Mouse (Mus musculus) heart, embryonic 10.5 days (tissue): Measurements from ENCODE around the gene Il3. TPM values are rescaled to one million over a fixed set of nuclear protein-coding genes. Genes with fewer than 3 reads are reported as not detected.
"Not testable (repeated sequence)": the region's sequence is repeated elsewhere in the genome, so short reads cannot be mapped to it uniquely, and the experiment has no call there.

Source experiments
- DNase-seq: peaks from one replicate; pipeline ENCODE4 v3.0.0-alpha.2; 2017; ENCODE audit warnings: low spot score
- H3K27ac ChIP-seq: fragments of 300-500 bp; sonication (generic); 2 replicates; pipeline ENCODE4 v1.5.1; 2016; ENCODE audit warnings: mild to moderate bottlenecking
- H3K27me3 ChIP-seq: fragments of 300-500 bp; sonication (generic); 2 replicates; pipeline ENCODE4 v1.6.1; 2016; ENCODE audit warnings: mild to moderate bottlenecking; ENCODE audit not compliant: poor library complexity, insufficient read depth, severe bottlenecking
- H3K36me3 ChIP-seq: fragments of 300-500 bp; sonication (generic); 2 replicates; pipeline ENCODE4 v1.6.1; 2016; ENCODE audit warnings: mild to moderate bottlenecking, moderate library complexity
- H3K4me1 ChIP-seq: fragments of 300-500 bp; sonication (generic); 2 replicates; pipeline ENCODE4 v1.6.1; 2016; ENCODE audit warnings: mild to moderate bottlenecking
- H3K4me3 ChIP-seq: fragments of 300-500 bp; sonication (generic); 2 replicates; pipeline ENCODE4 v1.5.1; 2016; ENCODE audit warnings: mild to moderate bottlenecking, moderate library complexity
- H3K9me3 ChIP-seq: fragments of 300-500 bp; sonication (generic); 2 replicates; pipeline ENCODE4 v1.6.1; 2016; ENCODE audit warnings: mild to moderate bottlenecking, moderate library complexity
- WGBS: fragments of 180-500 bp; shearing (Covaris S2); methylation state at CpG from one replicate; pipeline ENCODE4 v1.1.7; 2016; 5-methylcytosine and 5-hydroxymethylcytosine counted together
- polyA plus RNA-seq: library from polyadenylated mRNA; unstranded; fragments of >200 nt; fragmentation: Nextera tagmentation; extraction: Ambion mirVana; gene quantifications from 2 replicates; pipeline ENCODE4 v1.2.1, GENCODE M21; 2016

The Il3 gene
- polyA plus RNA-seq, 1 experiment from 2014 or later = not detected

DNA sequence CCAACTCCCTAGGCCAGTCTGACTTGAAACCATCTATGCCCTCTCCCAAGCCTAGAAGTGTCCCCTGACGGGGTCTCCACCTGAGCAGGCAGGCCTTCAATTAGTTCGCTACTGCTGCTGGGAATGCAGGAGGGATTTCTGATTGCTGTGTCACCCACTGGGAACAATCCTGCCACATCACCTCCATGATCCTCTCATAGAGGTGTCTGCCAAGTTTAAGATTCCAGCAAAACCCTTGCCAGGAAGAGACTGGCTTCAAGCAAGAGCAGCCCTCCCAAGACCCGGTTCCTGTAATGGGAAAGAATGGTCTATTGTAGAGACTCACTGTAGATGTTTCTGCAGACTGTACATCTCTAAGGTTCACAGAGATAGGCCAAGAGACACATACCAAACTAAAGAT lies 35.5 kb upstream of the Il3 start:
- Histone ChIP-seq H3K4me1 (peaks cover 12% of the 10 kb centered on the region), H3K27me3 (peaks cover 51% of the 10 kb centered on the region), H3K36me3 (no peaks in the 10 kb centered on the region), H3K27ac (no peak overlapping the region), H3K9me3 (no peaks in the 10 kb centered on the region), H3K4me3 (no peak overlapping the region)
- 83% methylated on average over 3 of the region's 3 CpGs for WGBS
- no peak for DNase-seq

DNA sequence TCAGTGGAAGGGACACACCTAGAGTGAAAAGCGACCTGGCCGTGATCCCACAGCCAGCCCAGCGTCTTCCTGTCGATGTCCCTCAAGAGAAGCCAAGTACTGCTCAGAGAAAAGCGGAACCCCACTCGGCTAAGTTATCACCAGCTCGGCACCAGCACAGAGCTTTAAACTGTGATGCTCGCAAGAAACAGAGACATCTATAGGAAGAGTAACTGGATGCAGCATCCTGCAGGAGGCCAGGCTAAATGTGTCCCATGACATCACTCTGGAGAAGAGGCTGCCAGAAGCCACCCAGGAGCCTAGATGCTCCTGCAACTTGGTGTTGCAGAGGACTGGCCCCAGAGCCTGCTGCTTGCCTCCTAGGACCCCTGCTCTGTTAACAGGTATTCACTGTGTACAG lies 34.9 kb upstream of the Il3 start:
- 76% methylated on average over 8 of the region's 8 CpGs for WGBS
- peaks cover 50% of the 10 kb centered on the region for H3K27me3 ChIP-seq
- H3K9me3 ChIP-seq = no peaks in the 10 kb centered on the region
- DNase-seq = no peak
- H3K27ac ChIP-seq = no peak overlapping the region
- no peak overlapping the region for H3K4me3 ChIP-seq
- peaks cover 12% of the 10 kb centered on the region for H3K4me1 ChIP-seq
- H3K36me3 ChIP-seq = no peaks in the 10 kb centered on the region

DNA sequence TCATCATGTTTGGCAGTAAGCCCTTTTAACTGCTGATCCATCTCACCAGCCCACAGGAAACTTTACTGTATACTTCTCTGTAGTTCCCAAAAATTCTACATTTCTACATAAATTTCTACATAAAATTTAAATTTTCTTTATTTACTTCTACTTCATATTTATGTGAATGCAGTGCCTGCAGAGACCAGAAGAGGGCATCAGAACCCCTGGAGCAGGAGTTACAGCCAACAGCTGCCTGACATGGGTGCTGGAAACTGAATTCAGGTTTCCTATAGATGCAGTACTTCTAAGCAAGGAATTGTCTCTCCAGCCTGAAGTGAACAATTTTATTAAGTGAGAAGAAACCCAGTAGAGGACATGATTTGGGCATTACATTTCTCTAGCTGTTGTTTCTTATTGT lies 31.7 kb upstream of the Il3 start:
- Histone ChIP-seq H3K4me1 (peaks cover 5% of the 10 kb centered on the region), H3K4me3 (no peak overlapping the region), H3K36me3 (no peaks in the 10 kb centered on the region), H3K9me3 (no peaks in the 10 kb centered on the region), H3K27me3 (peaks cover 18% of the 10 kb centered on the region), H3K27ac (no peak overlapping the region)
- no peak for DNase-seq

DNA sequence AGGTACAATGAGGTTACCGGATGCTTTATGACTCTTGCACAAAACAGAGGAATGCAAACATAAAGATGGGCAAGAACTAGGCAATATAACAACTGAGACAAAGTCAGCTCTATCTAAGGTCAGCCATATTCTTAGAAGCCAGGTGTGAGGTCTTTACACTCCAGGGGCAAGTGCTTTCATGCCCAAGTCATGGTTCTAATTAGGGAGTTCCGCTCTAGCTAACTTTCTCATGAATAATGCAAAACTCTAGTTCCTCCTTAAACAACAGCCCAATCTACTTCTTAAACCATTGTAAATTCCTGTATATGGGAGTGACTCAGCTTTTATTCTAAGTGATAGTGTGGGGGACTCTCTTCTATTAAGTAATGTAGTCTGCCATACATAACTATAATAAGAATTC lies 30.4 kb upstream of the Il3 start:
- H3K27ac ChIP-seq, H3K9me3 ChIP-seq, H3K4me3 ChIP-seq, H3K27me3 ChIP-seq, DNase-seq, H3K36me3 ChIP-seq, H3K4me1 ChIP-seq: not testable (repeated sequence)
- WGBS = 86% methylated on average over 2 of the region's 2 CpGs

DNA sequence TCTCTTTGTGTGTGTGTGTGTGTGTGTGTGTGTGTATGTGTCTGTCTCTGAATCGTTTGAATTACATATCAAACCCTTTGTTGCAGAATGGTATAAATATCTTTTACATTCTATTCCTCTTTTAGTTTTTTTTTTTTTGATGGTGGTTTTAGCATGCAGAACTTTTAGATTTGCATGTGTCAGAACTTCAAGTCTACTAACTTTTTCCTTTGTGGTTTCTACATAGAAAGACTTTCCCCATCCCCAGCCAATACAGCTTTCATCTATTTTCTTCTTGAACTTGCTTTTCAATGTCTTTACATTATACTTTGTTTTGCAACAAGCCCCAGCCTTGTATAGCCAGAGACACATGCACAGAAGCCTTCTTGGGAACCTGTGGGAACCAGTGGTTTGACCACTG lies 29.7 kb upstream of the Il3 start:
- Histone ChIP-seq H3K4me3 (no peak overlapping the region), H3K27ac (no peak overlapping the region), H3K36me3 (no peaks in the 10 kb centered on the region), H3K9me3 (no peaks in the 10 kb centered on the region), H3K27me3 (0 out of 2 replicates have a peak, but pooled peaks cover 2% of the 10 kb centered on the region), H3K4me1 (no peaks in the 10 kb centered on the region)
- no peak for DNase-seq
- 84% methylated on average over 1 of the region's 1 CpGs for WGBS

DNA sequence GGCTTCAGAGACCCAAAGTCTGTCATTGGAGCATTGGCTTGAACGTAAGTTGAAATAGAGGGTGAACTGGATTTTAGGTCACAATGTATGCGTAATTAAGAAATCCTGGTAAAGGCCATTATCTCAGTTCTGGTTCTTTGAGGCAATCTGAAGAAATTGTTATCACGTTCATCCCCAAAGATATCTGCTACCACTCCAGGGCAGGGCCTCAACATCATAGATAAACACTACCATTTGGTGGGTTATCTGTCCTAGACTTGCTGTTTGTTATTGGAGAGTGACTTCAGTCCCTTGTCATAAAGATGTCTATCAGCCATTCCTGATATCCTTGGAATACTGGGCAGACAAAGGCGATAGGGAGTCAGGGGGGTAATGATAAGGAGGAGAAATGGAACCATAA lies 28.9 kb upstream of the Il3 start:
- 72% methylated on average over 4 of the region's 4 CpGs for WGBS
- no peaks in the 10 kb centered on the region for H3K27me3 ChIP-seq
- no peak overlapping the region for H3K27ac ChIP-seq
- no peaks in the 10 kb centered on the region for H3K9me3 ChIP-seq
- no peaks in the 10 kb centered on the region for H3K4me1 ChIP-seq
- no peak overlapping the region for H3K4me3 ChIP-seq
- no peak for DNase-seq
- no peaks in the 10 kb centered on the region for H3K36me3 ChIP-seq

DNA sequence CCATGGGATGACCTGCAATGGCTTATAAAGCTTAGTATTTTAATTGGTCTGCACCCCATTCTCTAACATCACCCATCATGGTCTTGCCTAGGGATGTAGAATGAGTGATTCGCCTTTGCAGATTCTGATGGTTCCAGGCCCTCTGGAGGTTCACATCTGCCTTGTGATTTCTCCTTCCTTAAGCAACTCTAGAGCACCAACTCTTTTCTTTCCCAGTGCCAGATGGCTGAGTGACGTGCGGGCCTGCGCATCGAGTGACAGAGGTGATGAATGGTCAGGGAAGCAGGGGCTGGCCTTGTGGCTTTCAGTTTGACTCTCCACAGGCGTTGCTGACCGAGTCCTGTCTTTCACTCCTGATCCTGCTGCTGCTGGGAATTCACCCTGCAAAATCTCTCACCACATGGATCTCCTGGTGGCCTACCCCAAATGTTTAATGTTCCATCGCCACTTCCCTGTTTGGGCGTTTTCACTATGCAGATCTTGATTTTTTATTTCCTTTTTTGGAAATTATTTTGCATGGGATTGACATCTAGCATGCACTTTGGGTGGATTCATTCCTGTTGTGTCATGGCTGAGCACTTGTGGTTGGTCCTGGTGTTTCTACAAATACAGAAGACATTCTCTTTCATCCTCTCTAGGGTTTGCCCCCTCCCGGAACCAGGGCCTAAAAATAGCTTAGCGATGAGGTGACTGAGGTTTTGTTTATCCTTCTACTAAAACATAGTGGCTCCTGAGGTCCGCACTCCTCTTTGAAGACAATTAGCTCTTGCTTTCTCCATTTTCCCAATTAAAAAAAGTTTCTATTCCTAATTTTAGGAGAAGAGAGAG lies 27.1 kb upstream of the Il3 start:
- WGBS = 61% methylated on average over 12 of the region's 12 CpGs

DNA sequence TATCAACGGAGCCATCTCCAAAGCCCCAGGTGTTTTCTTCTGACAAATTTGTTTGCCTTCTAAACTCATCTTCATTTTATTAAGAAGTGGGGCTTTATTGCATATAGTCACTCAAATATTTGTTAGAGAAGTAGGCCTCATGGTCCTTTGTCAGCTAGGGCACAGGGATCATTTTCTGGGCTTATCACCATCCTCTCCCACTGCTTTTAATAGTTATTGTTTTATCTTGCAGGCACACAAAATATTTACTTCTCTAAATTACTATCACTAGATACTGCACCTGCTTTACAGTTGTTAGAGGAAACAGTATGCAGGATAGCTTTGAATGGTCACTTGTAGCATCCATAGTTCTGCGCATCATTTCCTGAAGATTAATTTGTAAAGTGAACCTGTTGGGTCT lies 25.1 kb upstream of the Il3 start:
- 83% methylated on average over 2 of the region's 2 CpGs for WGBS
- H3K9me3 ChIP-seq = no peaks in the 10 kb centered on the region
- H3K36me3 ChIP-seq = no peaks in the 10 kb centered on the region
- H3K27me3 ChIP-seq = no peaks in the 10 kb centered on the region
- H3K4me1 ChIP-seq = no peaks in the 10 kb centered on the region
- no peak for DNase-seq
- no peak overlapping the region for H3K27ac ChIP-seq
- no peak overlapping the region for H3K4me3 ChIP-seq

More for the DNA sequence above, 27.1 kb upstream of the Il3 start:
- H3K27me3 ChIP-seq = no peaks in the 10 kb centered on the region
- H3K27ac ChIP-seq = no peak overlapping the region
- no peaks in the 10 kb centered on the region for H3K4me1 ChIP-seq
- no peaks in the 10 kb centered on the region for H3K9me3 ChIP-seq
- no peak overlapping the region for H3K4me3 ChIP-seq
- H3K36me3 ChIP-seq = no peaks in the 10 kb centered on the region
- DNase-seq = no peak

DNA sequence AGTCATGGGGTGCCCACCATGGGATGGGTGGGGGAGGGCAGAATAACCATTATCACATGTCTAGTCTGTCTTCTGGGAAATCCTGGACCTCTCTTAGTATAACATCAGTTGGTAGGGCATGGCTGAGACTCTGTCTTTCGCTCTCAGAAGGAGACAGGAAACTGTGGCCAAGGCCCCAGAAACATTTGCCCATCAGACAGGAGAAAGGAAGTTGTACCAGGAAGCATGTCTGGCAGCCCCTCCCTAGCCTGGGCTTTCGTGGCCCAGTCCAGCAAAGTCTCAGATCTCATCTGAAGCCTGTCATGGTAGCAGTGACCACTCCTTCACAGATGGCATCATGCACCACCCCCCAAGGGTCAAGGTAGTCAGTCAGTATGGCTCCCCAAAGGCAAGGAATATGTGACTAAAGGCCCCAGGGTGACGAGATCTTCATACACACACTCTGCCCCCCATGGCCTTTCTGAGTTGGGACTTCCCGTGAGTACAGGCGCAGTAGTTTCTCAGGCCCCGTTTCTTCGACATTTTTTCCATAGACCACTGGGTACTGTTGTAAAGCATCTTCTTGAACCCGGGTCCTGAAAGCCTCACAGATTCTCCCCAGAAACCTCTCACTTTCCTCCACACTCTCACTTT lies 20.9 kb upstream of the Il3 start:
- Histone ChIP-seq H3K4me1 (no peaks in the 10 kb centered on the region), H3K36me3 (no peaks in the 10 kb centered on the region), H3K27me3 (no peaks in the 10 kb centered on the region), H3K4me3 (no peak overlapping the region), H3K27ac (no peak overlapping the region), H3K9me3 (no peaks in the 10 kb centered on the region)
- 74% methylated on average over 8 of the region's 8 CpGs for WGBS
- DNase-seq = no peak

DNA sequence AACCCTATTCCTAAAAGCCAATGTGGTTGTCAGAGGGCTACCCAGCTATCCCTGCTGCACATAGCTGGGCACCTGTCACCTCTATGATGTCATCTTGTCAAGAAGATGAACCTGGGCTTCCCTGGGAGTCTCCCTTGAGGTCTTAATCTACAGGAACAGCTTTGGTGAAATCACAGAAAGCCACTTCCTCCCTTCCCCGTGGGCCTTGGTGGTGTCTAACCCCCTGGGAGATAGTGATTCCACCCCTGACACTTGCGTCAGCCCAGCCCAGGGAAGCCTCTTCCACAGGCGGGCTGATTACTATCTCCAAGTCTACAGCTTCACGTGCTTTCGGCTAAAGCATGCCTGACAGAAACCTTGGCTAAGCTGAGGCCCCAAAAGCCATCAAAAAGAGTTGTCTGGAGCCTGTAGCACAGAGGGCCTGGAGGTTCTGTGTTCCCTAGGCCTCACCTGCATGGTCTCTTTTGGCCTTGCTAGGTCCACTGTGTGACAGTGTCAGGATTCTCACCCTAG lies 4.4 kb upstream of the Il3 start:
- no peak for DNase-seq
- no peak overlapping the region for H3K4me3 ChIP-seq
- WGBS = 63% methylated on average over 5 of the region's 5 CpGs
- H3K36me3 ChIP-seq = no peaks in the 10 kb centered on the region
- no peak overlapping the region for H3K27ac ChIP-seq
- no peaks in the 10 kb centered on the region for H3K9me3 ChIP-seq
- 0 out of 2 replicates have a peak, but pooled peaks cover 4% of the 10 kb centered on the region for H3K4me1 ChIP-seq
- H3K27me3 ChIP-seq = no peaks in the 10 kb centered on the region

DNA sequence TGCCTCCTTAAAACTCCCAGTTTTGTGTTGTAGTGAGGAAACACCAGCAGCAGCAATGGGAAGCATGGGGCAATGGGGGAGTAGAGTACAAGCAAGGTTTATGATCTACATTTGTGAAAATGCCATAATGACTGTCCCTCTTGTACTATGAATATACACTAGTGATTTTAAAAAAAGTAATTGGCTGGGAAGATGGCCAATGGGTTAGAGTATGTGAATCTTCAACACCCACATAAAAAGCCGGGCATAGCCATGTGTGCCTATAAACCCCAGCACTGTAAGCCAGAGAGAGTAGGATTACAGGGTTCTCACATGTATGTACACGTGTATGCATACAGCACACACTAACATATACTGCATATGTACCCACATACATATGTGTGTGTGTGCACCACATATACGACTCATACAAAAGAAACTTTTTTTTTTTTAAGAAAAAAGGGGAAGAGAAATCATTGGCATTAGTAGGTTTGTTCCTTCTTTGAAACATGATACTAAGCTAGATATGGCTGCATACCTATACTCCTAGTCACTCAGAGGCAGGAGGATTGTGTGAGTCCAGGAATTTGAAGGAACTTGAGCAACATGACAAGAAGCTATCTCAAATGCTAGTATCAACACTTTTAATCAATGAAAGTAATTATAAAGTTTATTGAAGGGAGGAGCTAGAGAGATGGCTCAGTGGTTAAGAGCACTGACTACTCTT lies 2.3 kb upstream of the Il3 start:
- Histone ChIP-seq H3K27ac (no peak overlapping the region), H3K4me3 (no peak overlapping the region), H3K4me1 (0 out of 2 replicates have a peak, but pooled peaks cover 4% of the 10 kb centered on the region), H3K27me3 (no peaks in the 10 kb centered on the region), H3K9me3 (no peaks in the 10 kb centered on the region), H3K36me3 (no peaks in the 10 kb centered on the region)
- no peak for DNase-seq
- WGBS = 74% methylated on average over 3 of the region's 3 CpGs

DNA sequence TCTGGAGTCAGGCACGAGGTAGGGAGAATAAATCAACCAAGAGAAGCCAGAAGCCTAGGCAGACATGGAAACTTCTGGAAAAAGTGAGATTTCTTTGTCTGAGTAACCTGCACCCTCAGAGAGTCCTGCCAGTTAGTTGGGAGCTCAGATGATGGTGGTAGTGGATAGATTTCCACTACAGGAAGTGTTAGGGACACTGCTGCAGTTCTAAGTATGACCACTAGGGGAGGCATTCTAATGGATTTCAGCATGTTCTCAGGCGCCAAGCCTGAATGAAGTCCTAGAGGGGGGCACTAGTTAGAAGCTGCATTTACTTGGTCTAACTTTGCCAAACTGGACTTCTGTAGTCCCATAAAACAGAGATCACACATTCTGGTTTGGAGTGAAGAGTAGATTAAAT lies 2.5 kb downstream of the Il3 start:
- no peaks in the 10 kb centered on the region for H3K36me3 ChIP-seq
- no peak for DNase-seq
- no peak overlapping the region for H3K4me3 ChIP-seq
- H3K4me1 ChIP-seq = no peaks in the 10 kb centered on the region
- H3K9me3 ChIP-seq = no peaks in the 10 kb centered on the region
- H3K27me3 ChIP-seq = no peaks in the 10 kb centered on the region
- no peak overlapping the region for H3K27ac ChIP-seq
- 55% methylated on average over 2 of the region's 2 CpGs for WGBS

DNA sequence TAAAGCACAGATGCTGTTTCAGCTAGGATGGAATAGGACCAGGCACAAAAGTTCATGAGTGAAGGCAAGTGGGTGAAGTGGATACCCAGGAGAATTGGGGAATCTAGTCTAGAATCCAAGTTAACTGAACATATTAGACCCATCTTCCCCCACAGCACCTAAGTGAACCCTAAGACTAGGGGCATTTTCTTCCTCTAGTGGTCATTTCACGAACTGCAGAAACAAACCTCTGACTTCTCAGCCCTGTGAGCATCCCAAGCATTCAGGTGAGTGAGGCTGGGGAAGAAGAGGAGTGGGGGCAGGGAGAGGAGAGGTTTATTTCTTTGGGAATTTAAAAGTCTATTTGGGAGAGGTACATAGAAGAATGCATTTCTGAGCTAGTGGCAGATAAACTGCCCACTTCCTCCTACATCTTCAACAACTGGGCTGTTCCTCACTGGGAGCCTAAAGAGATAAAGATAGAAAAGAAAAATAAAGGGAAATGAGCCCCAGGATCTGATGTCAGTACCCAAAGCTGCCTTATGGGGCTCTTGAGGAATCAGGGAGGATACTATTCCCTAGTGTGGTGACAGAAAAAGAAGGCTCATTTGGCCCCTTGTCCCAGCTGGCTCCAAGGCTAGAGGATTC lies 3.6 kb downstream of the Il3 start:
- 16% methylated on average over 1 of the region's 1 CpGs for WGBS
- DNase-seq = no peak
- Histone ChIP-seq H3K36me3 (no peaks in the 10 kb centered on the region), H3K27ac (no peak overlapping the region), H3K4me3 (no peak overlapping the region), H3K9me3 (no peaks in the 10 kb centered on the region), H3K4me1 (no peaks in the 10 kb centered on the region), H3K27me3 (no peaks in the 10 kb centered on the region)
